Comparison of ENCODE assay signal across 8 mouse cellular contexts in genomic region chr3:55542310-55542709, GRCm38 (mm10).
A peak's percentile ranks its signal among the peaks of the same experiment; 100 is the strongest.
DNase-seq lines count a peak whose midpoint lies in the region; ATAC-seq and TF ChIP-seq lines count a peak whose summit lies in the region.

No protein-coding gene starts in this region.

- H3K4me2 ChIP-seq in hindbrain, postnatal 0 days (ENCODE audit: low read depth, low read length): peak overlapping the region; percentile 53
- H3K4me2 ChIP-seq in lung, embryonic 16.5 days (ENCODE audit: low read depth, low read length): peak overlapping the region; percentile 59

- TF ChIP-seq POLR2A in cerebellum, adult 2 months (IDR thresholded peaks at IDR 0.05; ENCODE audit: borderline replicate concordance, insufficient read depth, low read length): no peak

- peak overlapping the region; percentile 66 for H3K27ac ChIP-seq in cerebellum, adult 2 months (ENCODE audit: insufficient read depth, low read length)
- H3K27ac ChIP-seq in hindbrain, postnatal 0 days: peak overlapping the region; percentile 83
- no peak overlapping the region for H3K27ac ChIP-seq in lung, embryonic 16.5 days (ENCODE audit: low read length)

- TF ChIP-seq CTCF in cerebellum, adult 2 months (IDR thresholded peaks at IDR 0.05; ENCODE audit: borderline replicate concordance, insufficient read depth, low read depth, low read length): peak; percentile 42; the same call in 1 of the 2 replicates
- peak; percentile 76 for TF ChIP-seq CTCF in hindbrain, postnatal 0 days (IDR thresholded peaks at IDR 0.05; ENCODE audit: low read depth)

- peak overlapping the region; percentile 1; the same call in 1 of the 2 replicates for H3K9ac ChIP-seq in hindbrain, postnatal 0 days (replicated peaks; ENCODE audit: low read length)
- no peak overlapping the region; the same call in 1 of the 2 replicates for H3K9ac ChIP-seq in lung, embryonic 16.5 days (ENCODE audit: low read length)

- H3K4me3 ChIP-seq in cerebellum, adult 2 months (replicated peaks; ENCODE audit: insufficient read depth, low read depth, low read length): peak overlapping the region; percentile 36
- peak overlapping the region; percentile 11; the same call in 1 of the 2 replicates for H3K4me3 ChIP-seq in hindbrain, postnatal 0 days (ENCODE audit: low read length)
- H3K4me3 ChIP-seq in lung, embryonic 16.5 days (ENCODE audit: low read length): peak overlapping the region; percentile 35

- H3K4me1 ChIP-seq in cerebellum, adult 2 months (ENCODE audit: control insufficient read depth, insufficient read depth, low read length): peaks cover 19% of the 10 kb centered on the region
- peaks cover 21% of the 10 kb centered on the region for H3K4me1 ChIP-seq in hindbrain, postnatal 0 days (ENCODE audit: insufficient read depth, low read length)
- H3K4me1 ChIP-seq in lung, embryonic 16.5 days (replicated peaks; ENCODE audit: control insufficient read depth, insufficient read depth, low read length): peaks cover 8% of the 10 kb centered on the region; the same call in 1 of the 2 replicates

- peak; percentile 67 for ATAC-seq in hindbrain, postnatal 0 days
- ATAC-seq in lung, embryonic 16.5 days (ENCODE audit: low read depth): peak; percentile 60; the same call in 1 of the 2 replicates

- intact Hi-C loops in gastrocnemius, postnatal 14 days (cut with DNase I; ENCODE audit: low total_unique reads): no loop called here

- no peaks in the 10 kb centered on the region for H3K27me3 ChIP-seq in cerebellum, adult 2 months (ENCODE audit: control insufficient read depth, insufficient read depth, low read length)
- H3K27me3 ChIP-seq in hindbrain, postnatal 0 days (ENCODE audit: insufficient read depth, low read length): no peaks in the 10 kb centered on the region
- H3K27me3 ChIP-seq in lung, embryonic 16.5 days (ENCODE audit: control insufficient read depth, insufficient read depth, low read depth, low read length): peaks cover 3% of the 10 kb centered on the region

- WGBS in cerebellum, adult 2 months: 4% methylated on average over 8 of the region's 8 CpGs
- 1% methylated on average over 8 of the region's 8 CpGs for WGBS in hindbrain, postnatal 0 days
- WGBS in lung, embryonic 16.5 days: 11% methylated on average over 8 of the region's 8 CpGs

- no peaks in the 10 kb centered on the region for H3K36me3 ChIP-seq in hindbrain, postnatal 0 days (ENCODE audit: insufficient read depth, low read length)
- H3K36me3 ChIP-seq in lung, embryonic 16.5 days (ENCODE audit: control insufficient read depth, insufficient read depth, low read length): no peaks in the 10 kb centered on the region

- peak; percentile 48 for DNase-seq in gastrocnemius, adult 18-20 months (ENCODE audit: low spot score)
- DNase-seq in gastrocnemius, postnatal 25 days: no peak
- peak; percentile 72 to 81 for DNase-seq in cerebellum, adult 2 months
- DNase-seq in gastrocnemius, postnatal 14 days: peak; percentile 52
- peak; percentile 88 for DNase-seq in hindbrain, postnatal 0 days (ENCODE audit: low spot score)
- DNase-seq in right cerebral cortex, postnatal 25 days: peak; percentile 61
- DNase-seq in thymus, postnatal 14 days: no peak

- no peaks in the 10 kb centered on the region for H3K9me3 ChIP-seq in hindbrain, postnatal 0 days (ENCODE audit: low read length)
- H3K9me3 ChIP-seq in lung, embryonic 16.5 days (ENCODE audit: control insufficient read depth, low read length): no peaks in the 10 kb centered on the region

Comparison
In these comparisons a context has a peak if more than half of its experiments do, and no peak if none do; other contexts are left out.
1. DNase-seq: peak in gastrocnemius, adult 18-20 months (single experiment), cerebellum, adult 2 months (2 of 2), gastrocnemius, postnatal 14 days (single experiment), hindbrain, postnatal 0 days (single experiment) and right cerebral cortex, postnatal 25 days (single experiment); none in gastrocnemius, postnatal 25 days (single experiment) and thymus, postnatal 14 days (single experiment).
2. Peak in every context shown above with its lines, with median percentiles within 50 percentile points of each other: H3K4me3 ChIP-seq.